Mouse (Mus musculus) urinary bladder, postnatal 36 days (tissue): ENCODE data around the gene Cxadr.
A peak's percentile ranks its signal among the peaks of the same experiment; 100 is the strongest.
"Not testable (repeated sequence)": the region's sequence is repeated elsewhere in the genome, so short reads cannot be mapped to it uniquely, and the experiment has no call there.

Source experiments
- DNase-seq, 2 experiments: peaks; one replicate each; pipeline ENCODE4 v3.0.0; 2022; ENCODE audit warnings: low spot score in 2 of 2, mixed read lengths in 1 of 2

Cxadr gene

GRCm38 (mm10) chr16:78361466-78361865 lies 60.2 kb downstream of the Cxadr start:
- DNase-seq = no peak

GRCm38 (mm10) chr16:78364554-78364953 lies 63.3 kb downstream of the Cxadr start:
- not testable (repeated sequence) for DNase-seq

- DNase-seq = no peak
Measured at GRCm38 (mm10) chr16:78371491-78372046, 70.3 kb downstream of the Cxadr start.

- DNase-seq = no peak
Measured at GRCm38 (mm10) chr16:78372786-78373185, 71.5 kb downstream of the Cxadr start.

GRCm38 (mm10) chr16:78373743-78374142 lies 72.5 kb downstream of the Cxadr start:
- no peak for DNase-seq

GRCm38 (mm10) chr16:78375222-78375621 lies 73.9 kb downstream of the Cxadr start:
- DNase-seq = peak in 1 of 2 experiments; percentile 7

GRCm38 (mm10) chr16:78375821-78376691 lies 74.8 kb downstream of the Cxadr start:
- peak; percentile 24 to 37 for DNase-seq

- peak; percentile 79 to 84 for DNase-seq
Measured at GRCm38 (mm10) chr16:78376745-78377570, 75.7 kb downstream of the Cxadr start, which contains the start of gene Btg3. Gene Btg3 (minus strand): TSS chr16:78377192.

- DNase-seq = no peak
Measured at GRCm38 (mm10) chr16:78378493-78378892, 77.2 kb downstream of the Cxadr start.

GRCm38 (mm10) chr16:78389122-78389521 lies 87.8 kb downstream of the Cxadr start:
- no peak for DNase-seq

- no peak for DNase-seq
Measured at GRCm38 (mm10) chr16:78389986-78390385, 88.7 kb downstream of the Cxadr start.

- no peak for DNase-seq
Measured at GRCm38 (mm10) chr16:78391354-78391753, 90.1 kb downstream of the Cxadr start.

- DNase-seq = no peak
Measured at GRCm38 (mm10) chr16:78398734-78399133, 97.4 kb downstream of the Cxadr start.

GRCm38 (mm10) chr16:78399423-78399822 lies 98.1 kb downstream of the Cxadr start:
- DNase-seq = no peak

- DNase-seq = no peak
Measured at GRCm38 (mm10) chr16:78402316-78402715, 101.0 kb downstream of the Cxadr start.

- DNase-seq = no peak
Measured at GRCm38 (mm10) chr16:78406657-78407056, 105.4 kb downstream of the Cxadr start.

GRCm38 (mm10) chr16:78407855-78408254 lies 106.6 kb downstream of the Cxadr start:
- DNase-seq = no peak
